Mouse (Mus musculus): Measurements from ENCODE around the gene Agl.
A peak's percentile ranks its signal among the peaks of the same experiment; 100 is the strongest.
"Not testable (repeated sequence)": the region's sequence is repeated elsewhere in the genome, so short reads cannot be mapped to it uniquely, and the experiment has no call there.

Agl gene

GRCm38 (mm10) chr3:116815916-116816315 lies 8.0 kb upstream of the Agl start:
- DNase-seq: no peak

GRCm38 (mm10) chr3:116815305-116815797 lies 7.4 kb upstream of the Agl start:
- no peak for DNase-seq

GRCm38 (mm10) chr3:116812946-116813345 lies 5.0 kb upstream of the Agl start:
- no peak for DNase-seq

- DNase-seq: not testable (repeated sequence)
Observed at GRCm38 (mm10) chr3:116810351-116810750, 2.4 kb upstream of the Agl start.

GRCm38 (mm10) chr3:116809221-116809620 lies 1.3 kb upstream of the Agl start:
- no peak for DNase-seq

GRCm38 (mm10) chr3:116808507-116809217 lies 696 bp upstream of the Agl start:
- DNase-seq: peak; percentile 9 to 38

GRCm38 (mm10) chr3:116805866-116806265 lies 2.1 kb downstream of the Agl start:
- no peak for DNase-seq

- DNase-seq: no peak
Observed at GRCm38 (mm10) chr3:116804746-116805285, 3.1 kb downstream of the Agl start.

- no peak for DNase-seq
Observed at GRCm38 (mm10) chr3:116801755-116802154, 6.2 kb downstream of the Agl start.

GRCm38 (mm10) chr3:116798821-116799510 lies 9.0 kb downstream of the Agl start:
- DNase-seq: no peak

GRCm38 (mm10) chr3:116788851-116789250 lies 19.1 kb downstream of the Agl start:
- DNase-seq: no peak

- DNase-seq: no peak
Observed at GRCm38 (mm10) chr3:116786543-116786942, 21.4 kb downstream of the Agl start.

- no peak for DNase-seq
Observed at GRCm38 (mm10) chr3:116785820-116786219, 22.1 kb downstream of the Agl start.

GRCm38 (mm10) chr3:116784811-116785210 lies 23.2 kb downstream of the Agl start:
- no peak for DNase-seq

GRCm38 (mm10) chr3:116784290-116784689 lies 23.7 kb downstream of the Agl start:
- no peak for DNase-seq

GRCm38 (mm10) chr3:116776961-116777360 lies 31.0 kb downstream of the Agl start:
- DNase-seq: no peak

GRCm38 (mm10) chr3:116773836-116774235 lies 34.1 kb downstream of the Agl start:
- DNase-seq: no peak

- no peak for DNase-seq
Observed at GRCm38 (mm10) chr3:116771597-116771996, 36.4 kb downstream of the Agl start.

- peak in 1 of 2 experiments; percentile 27 for DNase-seq
Observed at GRCm38 (mm10) chr3:116766963-116767362, 41.0 kb downstream of the Agl start.

GRCm38 (mm10) chr3:116752818-116753217 lies 55.1 kb downstream of the Agl start:
- no peak for DNase-seq

- DNase-seq: peak in 1 of 2 experiments; percentile 41
Observed at GRCm38 (mm10) chr3:116751191-116751860, 56.6 kb downstream of the Agl start.

- DNase-seq: peak in 1 of 2 experiments; percentile 28
Observed at GRCm38 (mm10) chr3:116748391-116749170, 59.4 kb downstream of the Agl start.

Measured in spleen, adult 18-20 months (tissue).